Mouse (Mus musculus): Measurements from ENCODE around the gene Lrrc36.

The Lrrc36 gene

GRCm38 (mm10) chr8:105431743-105432515 is 18.6 kb downstream of the Lrrc36 start:
- CTCF ChIA-PET = no interaction called here

GRCm38 (mm10) chr8:105433021-105433420 is 19.6 kb downstream of the Lrrc36 start:
- CTCF ChIA-PET = no interaction called here

- CTCF ChIA-PET = no interaction called here
Observed at GRCm38 (mm10) chr8:105433511-105433910, 20.1 kb downstream of the Lrrc36 start.

- CTCF ChIA-PET = no interaction called here
Observed at GRCm38 (mm10) chr8:105434136-105434535, 20.8 kb downstream of the Lrrc36 start.

- CTCF ChIA-PET = no interaction called here
Observed at GRCm38 (mm10) chr8:105436218-105436617, 22.8 kb downstream of the Lrrc36 start.

GRCm38 (mm10) chr8:105437078-105437748 is 23.8 kb downstream of the Lrrc36 start:
- CTCF ChIA-PET = no interaction called here

GRCm38 (mm10) chr8:105438865-105439264 is 25.5 kb downstream of the Lrrc36 start:
- CTCF ChIA-PET = no interaction called here

GRCm38 (mm10) chr8:105441433-105441832 is 28.1 kb downstream of the Lrrc36 start:
- CTCF ChIA-PET = no interaction called here

GRCm38 (mm10) chr8:105442661-105443060 is 29.3 kb downstream of the Lrrc36 start:
- CTCF ChIA-PET = no interaction called here

GRCm38 (mm10) chr8:105445296-105446126 is 32.1 kb downstream of the Lrrc36 start:
- CTCF ChIA-PET = no interaction called here

- CTCF ChIA-PET = no interaction called here
Observed at GRCm38 (mm10) chr8:105446127-105446552, 32.8 kb downstream of the Lrrc36 start.

- CTCF ChIA-PET = interaction anchor here (0.6 kb wide), 2 partner anchors 24 to 1893 kb away, joined by 3 read pairs; no protein-coding TSS in a partner anchor
Observed at GRCm38 (mm10) chr8:105448188-105448587, 34.8 kb downstream of the Lrrc36 start.

GRCm38 (mm10) chr8:105448596-105448995 is 35.2 kb downstream of the Lrrc36 start:
- CTCF ChIA-PET = interaction anchor here (0.6 kb wide), 1 partner anchor 1893 kb away, joined by 3 read pairs; no protein-coding TSS in a partner anchor

GRCm38 (mm10) chr8:105450977-105451376 is 37.6 kb downstream of the Lrrc36 start:
- CTCF ChIA-PET = no interaction called here

- CTCF ChIA-PET = no interaction called here
Observed at GRCm38 (mm10) chr8:105451903-105452603, 38.7 kb downstream of the Lrrc36 start.

GRCm38 (mm10) chr8:105453296-105453695 is 39.9 kb downstream of the Lrrc36 start:
- CTCF ChIA-PET = no interaction called here

- CTCF ChIA-PET = no interaction called here
Observed at GRCm38 (mm10) chr8:105454088-105454487, 40.7 kb downstream of the Lrrc36 start.

GRCm38 (mm10) chr8:105455218-105455617 is 41.8 kb downstream of the Lrrc36 start:
- CTCF ChIA-PET = no interaction called here

GRCm38 (mm10) chr8:105461085-105461803 is 47.9 kb downstream of the Lrrc36 start:
- CTCF ChIA-PET = no interaction called here

GRCm38 (mm10) chr8:105464595-105464994 is 51.2 kb downstream of the Lrrc36 start:
- CTCF ChIA-PET = no interaction called here

GRCm38 (mm10) chr8:105466246-105466645 is 52.9 kb downstream of the Lrrc36 start:
- CTCF ChIA-PET = no interaction called here
